Mouse (Mus musculus) embryonic stem cell, embryonic (primary cell): ENCODE measurements around the gene Chd4.

Experiments
- CTCF ChIA-PET, 4 experiments: fragments of 300-600 bp in 2 of 4; fragments of 350-600 bp in 2 of 4; sonication (Branson Sonifier 250); formaldehyde crosslinking; loops; one replicate each; lab custom pipeline; 2022; ENCODE audit warnings: inconsistent platforms in 2 of 4; lab: Charles Lee
- POLR2A ChIA-PET, 4 experiments: fragments of 300-600 bp in 2 of 4; fragments of 350-600 bp in 2 of 4; sonication (Branson Sonifier 250); formaldehyde crosslinking; loops; one replicate each; lab custom pipeline; 2022; ENCODE audit warnings: antibody characterized with exemption in 4 of 4, inconsistent platforms in 1 of 4; lab: Charles Lee

Gene Chd4

GRCm38 (mm10) chr6:125156903-125157614 is 61.3 kb downstream of the Chd4 start:
- ChIA-PET CTCF (interaction anchor here in 1 of 4 experiments (0.6 kb wide), 1 partner anchor 20 kb away, joined by 3 read pairs; no protein-coding TSS in a partner anchor), POLR2A (interaction anchor here in 3 of 4 experiments (0.6 to 21.4 kb wide), 18 partner anchors 7 to 248 kb away, joined by 3 to 499 read pairs (median 8); partner anchors contain the start of genes Gapdh (in 2 of the 3), Iffo1 (in 2 of the 3), Mrpl51 (in 1 of the 3) and Ncapd2 (in 1 of the 3))

DNA sequence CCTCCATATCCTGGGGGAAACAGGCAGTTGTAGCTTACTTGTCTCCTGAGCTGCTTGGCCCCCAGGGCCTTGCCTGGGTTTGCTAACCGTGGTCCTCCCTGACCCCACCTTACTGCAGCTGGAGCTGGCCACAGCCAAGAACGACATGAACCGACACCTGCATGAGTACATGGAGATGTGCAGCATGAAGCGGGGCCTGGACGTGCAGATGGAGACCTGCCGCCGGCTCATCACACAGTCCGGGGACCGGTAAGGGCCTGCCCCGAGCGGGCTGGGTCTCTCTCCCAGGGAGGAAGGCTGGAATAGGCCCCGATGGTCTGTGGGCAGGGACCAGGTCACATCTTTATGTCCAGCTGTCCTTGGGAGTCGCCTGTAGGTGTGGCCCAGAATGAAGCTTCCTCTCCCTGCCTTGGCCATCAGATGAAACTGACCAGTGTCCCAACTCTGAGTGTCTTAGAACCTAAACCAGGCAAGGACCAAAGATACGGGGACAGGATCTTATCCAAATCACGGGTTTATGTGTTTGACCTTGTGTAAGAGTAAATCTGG is 63.2 kb downstream of the Chd4 start:
- CTCF ChIA-PET = interaction anchor here in 2 of 4 experiments (0.9 to 1.6 kb wide), 2 partner anchors 22 to 46 kb away, joined by 3 read pairs; no protein-coding TSS in a partner anchor
- POLR2A ChIA-PET = interaction anchor here in 3 of 4 experiments (0.6 to 21.4 kb wide), 24 partner anchors 7 to 442 kb away, joined by 3 to 499 read pairs (median 27); partner anchors contain the start of genes Iffo1 (in 3 of the 3), Mrpl51 (in 2 of the 3), Ncapd2 (in 2 of the 3) and Nop2 (in 2 of the 3)

GRCm38 (mm10) chr6:125159773-125160557 is 64.2 kb downstream of the Chd4 start:
- POLR2A ChIA-PET = interaction anchor here (0.6 to 21.4 kb wide), 65 partner anchors 3 to 448 kb away, joined by 3 to 499 read pairs (median 7); partner anchors contain the start of genes Iffo1 (in 3 of the 4), Mrpl51 (in 3 of the 4), Ncapd2 (in 3 of the 4) and Nop2 (in 2 of the 4)
- CTCF ChIA-PET = interaction anchor here in 3 of 4 experiments (0.5 to 1.6 kb wide), 7 partner anchors 10 to 1366 kb away, joined by 3 to 6 read pairs (median 4); partner anchors contain the start of genes Mrpl51 (in 1 of the 3) and Ncapd2 (in 1 of the 3)

DNA sequence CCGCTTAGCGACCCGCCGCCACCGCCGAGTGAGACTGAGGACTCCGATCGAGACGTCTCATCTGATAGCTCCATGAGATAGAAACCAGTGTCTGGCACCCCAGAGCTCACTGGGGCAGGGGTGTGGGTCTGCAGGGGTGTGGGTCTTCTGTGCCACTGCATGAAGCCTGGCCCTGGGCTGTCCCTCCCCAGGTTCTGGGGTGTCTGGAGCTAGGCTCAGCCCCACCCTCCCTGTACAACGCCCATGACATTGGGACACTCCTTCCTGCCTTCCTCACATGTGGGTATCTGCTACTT is 64.7 kb downstream of the Chd4 start:
- POLR2A ChIA-PET = interaction anchor here (0.7 to 21.4 kb wide), 77 partner anchors 3 to 448 kb away, joined by 3 to 499 read pairs (median 6); partner anchors contain the start of genes Iffo1 (in 3 of the 4), Mrpl51 (in 3 of the 4), Ncapd2 (in 3 of the 4) and Vamp1 (in 3 of the 4)
- CTCF ChIA-PET = interaction anchor here in 3 of 4 experiments (0.5 to 1.6 kb wide), 6 partner anchors 10 to 1365 kb away, joined by 3 to 6 read pairs (median 4); partner anchors contain the start of genes Mrpl51 (in 1 of the 3) and Ncapd2 (in 1 of the 3)

DNA sequence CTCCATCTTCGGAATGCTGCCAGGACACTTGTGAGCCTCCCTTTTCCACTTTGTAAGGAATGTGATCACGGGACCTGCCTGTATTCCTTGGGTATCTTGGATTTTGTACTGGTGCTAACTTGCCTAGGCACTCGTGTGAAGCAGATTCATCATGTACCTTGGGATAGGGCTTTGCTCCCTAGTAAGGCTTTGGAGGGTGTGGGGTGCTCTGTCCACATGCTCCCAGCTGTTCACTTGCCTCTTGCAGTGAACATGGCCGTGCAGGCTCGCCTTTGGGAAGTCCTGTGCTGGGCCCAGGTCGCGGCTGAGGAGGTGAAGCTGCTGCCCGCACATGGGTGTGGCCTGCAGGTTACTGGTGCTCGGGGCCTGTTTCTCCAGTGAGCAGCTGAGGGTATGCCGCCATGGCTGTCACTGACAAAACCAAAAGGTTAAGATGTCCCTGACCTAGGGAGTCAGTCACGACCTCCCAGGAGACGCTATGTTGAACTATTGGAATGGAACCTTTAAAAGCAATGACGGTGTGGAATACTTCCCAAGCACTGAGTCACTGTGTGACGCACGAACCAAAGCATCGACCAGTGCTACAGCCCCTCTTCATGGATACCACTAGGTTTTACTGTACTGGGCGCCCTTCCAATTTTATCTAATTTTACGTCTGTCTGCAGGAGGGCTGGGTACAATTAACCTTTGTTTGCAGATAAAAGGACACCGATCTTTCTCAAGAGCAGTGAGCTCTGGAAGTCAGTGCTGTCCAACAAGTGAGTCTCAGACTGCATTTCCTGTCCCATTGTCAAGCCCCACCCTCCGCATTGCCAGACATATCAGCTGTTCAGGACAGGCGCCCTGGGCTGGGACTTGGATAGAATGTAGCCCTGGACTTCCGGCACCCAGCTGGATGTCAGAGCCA is 65.3 kb downstream of the Chd4 start:
- ChIA-PET POLR2A (interaction anchor here (0.5 to 21.4 kb wide), 136 partner anchors 4 to 476 kb away, joined by 3 to 499 read pairs (median 4); partner anchors contain the start of genes Mrpl51 (in 4 of the 4), Ncapd2 (in 4 of the 4), Iffo1 (in 3 of the 4) and Vamp1 (in 3 of the 4)), CTCF (interaction anchor here in 3 of 4 experiments (0.6 to 2.0 kb wide), 19 partner anchors 9 to 321 kb away, joined by 3 to 15 read pairs (median 4); partner anchors contain the start of genes Mrpl51 (in 3 of the 3), Ncapd2 (in 3 of the 3) and Gnb3 (in 1 of the 3))

DNA sequence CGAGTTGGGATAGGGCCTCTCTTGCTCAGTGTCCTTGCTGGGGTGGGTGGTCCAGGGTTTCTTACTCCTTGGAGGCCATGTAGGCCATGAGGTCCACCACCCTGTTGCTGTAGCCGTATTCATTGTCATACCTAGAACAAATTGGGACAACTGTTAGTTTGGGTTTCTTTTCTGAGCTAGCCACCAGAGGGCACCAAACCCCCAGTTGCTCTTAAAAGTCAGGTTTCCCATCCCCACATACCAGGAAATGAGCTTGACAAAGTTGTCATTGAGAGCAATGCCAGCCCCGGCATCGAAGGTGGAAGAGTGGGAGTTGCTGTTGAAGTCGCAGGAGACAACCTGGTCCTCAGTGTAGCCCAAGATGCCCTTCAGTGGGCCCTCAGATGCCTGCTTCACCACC is 66.2 kb downstream of the Chd4 start:
- ChIA-PET POLR2A (interaction anchor here (0.5 to 21.4 kb wide), 108 partner anchors 4 to 477 kb away, joined by 3 to 499 read pairs (median 5); partner anchors contain the start of genes Mrpl51 (in 4 of the 4), Ncapd2 (in 4 of the 4), Iffo1 (in 3 of the 4) and Vamp1 (in 3 of the 4)), CTCF (interaction anchor here (0.6 to 2.0 kb wide), 23 partner anchors 9 to 322 kb away, joined by 3 to 15 read pairs (median 4); partner anchors contain the start of genes Mrpl51 (in 3 of the 4), Ncapd2 (in 3 of the 4) and Gnb3 (in 1 of the 4))

DNA sequence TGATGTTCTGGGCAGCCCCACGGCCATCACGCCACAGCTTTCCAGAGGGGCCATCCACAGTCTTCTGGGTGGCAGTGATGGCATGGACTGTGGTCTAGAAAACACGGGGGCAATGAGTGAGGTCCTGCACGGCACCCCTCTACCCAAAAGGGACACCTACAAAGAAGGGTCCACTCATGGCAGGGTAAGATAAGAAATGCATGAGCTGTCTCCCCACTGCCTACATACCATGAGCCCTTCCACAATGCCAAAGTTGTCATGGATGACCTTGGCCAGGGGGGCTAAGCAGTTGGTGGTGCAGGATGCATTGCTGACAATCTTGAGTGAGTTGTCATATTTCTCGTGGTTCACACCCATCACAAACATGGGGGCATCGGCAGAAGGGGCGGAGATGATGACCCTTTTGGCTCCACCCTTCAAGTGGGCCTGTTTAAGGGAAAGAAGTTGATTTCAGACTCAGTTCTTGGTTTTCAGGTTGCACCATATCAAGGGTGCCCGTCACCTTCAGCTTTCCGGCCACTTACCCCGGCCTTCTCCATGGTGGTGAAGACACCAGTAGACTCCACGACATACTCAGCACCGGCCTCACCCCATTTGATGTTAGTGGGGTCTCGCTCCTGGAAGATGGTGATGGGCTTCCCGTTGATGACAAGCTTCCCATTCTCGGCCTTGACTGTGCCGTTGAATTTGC is 67.0 kb downstream of the Chd4 start:
- ChIA-PET POLR2A (interaction anchor here (0.6 to 21.4 kb wide), 101 partner anchors 3 to 478 kb away, joined by 3 to 499 read pairs (median 6); partner anchors contain the start of genes Mrpl51 (in 4 of the 4), Ncapd2 (in 4 of the 4), Iffo1 (in 3 of the 4) and Cdca3 (in 2 of the 4)), CTCF (interaction anchor here (0.6 to 2.0 kb wide), 19 partner anchors 8 to 132 kb away, joined by 3 to 15 read pairs (median 4); partner anchors contain the start of genes Mrpl51 (in 3 of the 4) and Ncapd2 (in 3 of the 4))

- ChIA-PET CTCF (interaction anchor here in 2 of 4 experiments (0.6 to 1.5 kb wide), 4 partner anchors 12 to 134 kb away, joined by 3 to 5 read pairs (median 4); no protein-coding TSS in a partner anchor), POLR2A (interaction anchor here (0.7 to 21.4 kb wide), 72 partner anchors 2 to 463 kb away, joined by 3 to 499 read pairs (median 6); partner anchors contain the start of genes Mrpl51 (in 4 of the 4), Ncapd2 (in 4 of the 4), Iffo1 (in 3 of the 4) and Vamp1 (in 3 of the 4))
Observed at GRCm38 (mm10) chr6:125163801-125164657, 68.2 kb downstream of the Chd4 start.

- ChIA-PET POLR2A (interaction anchor here (0.6 to 21.4 kb wide), 134 partner anchors 8 to 1922 kb away, joined by 3 to 499 read pairs (median 5); partner anchors contain the start of genes Mrpl51 (in 4 of the 4), Ncapd2 (in 4 of the 4), Grcc10 (in 3 of the 4) and Iffo1 (in 3 of the 4)), CTCF (interaction anchor here in 3 of 4 experiments (0.6 to 1.7 kb wide), 8 partner anchors 11 to 107 kb away, joined by 3 to 5 read pairs (median 4); no protein-coding TSS in a partner anchor)
Observed at GRCm38 (mm10) chr6:125164672-125165327, 69.0 kb downstream of the Chd4 start.

GRCm38 (mm10) chr6:125165328-125165891 is 69.6 kb downstream of the Chd4 start:
- CTCF ChIA-PET = interaction anchor here (0.5 to 1.9 kb wide), 12 partner anchors 10 to 357 kb away, joined by 3 to 5 read pairs (median 4); no protein-coding TSS in a partner anchor
- POLR2A ChIA-PET = interaction anchor here (0.5 to 21.4 kb wide), 243 partner anchors 8 to 1921 kb away, joined by 3 to 499 read pairs (median 4); partner anchors contain the start of genes Cdca3 (in 4 of the 4), Mrpl51 (in 4 of the 4), Ncapd2 (in 4 of the 4) and Usp5 (in 4 of the 4)

DNA sequence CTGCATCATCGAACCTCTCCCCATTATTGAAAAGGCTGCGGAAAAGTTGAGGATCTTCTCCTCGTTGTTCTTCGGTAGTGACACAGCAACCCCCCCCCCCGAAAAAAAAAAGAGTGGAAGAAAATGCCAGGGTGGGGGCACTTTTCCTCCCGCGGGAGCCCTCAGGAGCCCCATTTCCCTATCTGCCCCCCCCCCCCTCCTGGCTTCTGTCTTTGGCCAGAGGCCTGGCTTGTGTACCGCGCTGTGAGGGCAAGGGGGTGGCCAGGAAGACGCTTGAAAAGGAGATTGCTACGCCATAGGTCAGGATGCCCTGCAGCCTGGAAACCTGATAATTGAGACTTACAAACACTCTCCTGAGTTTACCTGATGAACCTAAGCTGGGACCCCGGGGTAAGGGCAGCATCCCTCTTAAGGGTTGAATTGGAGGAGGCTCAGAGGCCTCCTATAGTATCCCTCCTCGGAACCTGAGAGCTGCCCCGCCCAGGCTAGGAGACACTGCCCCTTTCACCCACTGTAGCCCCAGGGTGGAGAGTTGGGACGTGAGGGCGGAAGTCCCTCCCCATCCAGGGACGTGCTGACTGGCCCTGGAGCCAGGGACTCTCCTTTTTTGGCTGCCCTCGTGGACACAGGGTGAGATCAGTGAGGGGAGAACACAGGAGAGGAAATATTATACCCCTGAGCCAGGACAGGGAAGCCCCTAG is 70.4 kb downstream of the Chd4 start, which contains the start of gene Gapdh:
Gapdh (minus strand) TSS at position 417 of the 701 bp plus-strand sequence.
- POLR2A ChIA-PET = interaction anchor here (0.5 to 21.4 kb wide), 248 partner anchors 9 to 1825 kb away, joined by 3 to 499 read pairs (median 4); partner anchors contain the start of genes Cdca3 (in 4 of the 4), Mrpl51 (in 4 of the 4), Ncapd2 (in 4 of the 4) and Usp5 (in 4 of the 4)

More for the DNA sequence above, 70.4 kb downstream of the Chd4 start, which contains the start of gene Gapdh:
- CTCF ChIA-PET = interaction anchor here (0.5 to 1.9 kb wide), 12 partner anchors 8 to 358 kb away, joined by 3 to 5 read pairs (median 4); no protein-coding TSS in a partner anchor
